Mouse (Mus musculus) liver, postnatal 0 days (tissue): Measurements from ENCODE around the gene Rbm47.

Experiments
- CTCF ChIP-seq: sonication (generic); IDR thresholded peaks from 2 replicates; pipeline ENCODE4 v1.5.1; 2016; ENCODE audit warnings: antibody characterized with exemption, low read depth
- EP300 ChIP-seq: IDR thresholded peaks from 2 replicates; pipeline ENCODE4 v1.6.1; 2016; ENCODE audit warnings: antibody characterized with exemption, low read depth, mild to moderate bottlenecking

DNA sequence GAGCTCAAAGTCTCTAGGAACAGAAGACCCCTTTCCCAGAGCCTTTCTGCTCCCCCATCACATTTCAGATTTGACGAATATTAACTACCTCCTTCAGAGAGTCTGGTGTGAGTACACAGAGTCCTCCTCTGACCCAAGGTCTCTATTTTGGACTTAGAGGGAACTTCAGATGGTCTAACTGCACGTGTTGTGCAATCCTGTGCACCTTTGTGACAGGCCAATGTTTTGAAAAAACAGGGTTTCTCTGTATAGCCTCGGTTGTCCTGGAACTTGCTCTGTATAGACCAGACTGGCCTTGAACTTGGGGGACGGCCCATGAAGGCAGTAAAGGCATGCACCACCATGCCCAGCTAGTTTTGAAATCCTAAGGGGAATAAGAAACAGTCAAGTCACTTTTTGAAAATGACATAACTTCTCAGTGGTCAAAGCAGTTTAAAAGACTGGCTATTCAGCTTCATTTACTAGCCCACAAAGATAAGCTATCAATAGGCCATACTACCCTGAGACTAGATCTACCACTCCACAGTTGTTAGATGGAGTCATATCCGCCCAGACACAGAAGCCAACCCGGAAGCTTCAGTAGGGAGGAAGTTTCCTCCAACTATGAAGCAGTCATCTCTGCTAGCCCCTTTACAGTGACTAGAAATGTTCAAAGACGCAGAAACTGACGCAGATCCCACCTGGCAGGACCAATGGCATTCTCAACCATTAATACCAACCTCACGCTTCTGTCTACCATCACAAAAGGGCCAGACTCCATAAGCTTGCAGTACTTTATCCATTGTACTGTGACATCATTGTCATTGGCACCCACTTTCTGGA, 93.3 kb downstream of the Rbm47 start:
- TF ChIP-seq CTCF (no peak), EP300 (peak; percentile 44; the same call in 1 of the 2 replicates)
